10 mouse cellular contexts compared by ENCODE assay signal in genomic region chr7:67548599-67549041, GRCm38 (mm10).
DNase-seq lines count a peak whose midpoint lies in the region; ATAC-seq and TF ChIP-seq lines count a peak whose summit lies in the region.
"Had no signal": no experiment of that assay in that cellular context is flagged by ENCODE, and none has a peak within 500 bp of the region (broad histone marks: within the 10 kb centered on the region; RNA-seq: fewer than 3 reads in every experiment).

No protein-coding gene starts in this region.

- TF ChIP-seq CTCF in gastrocnemius, adult 2 months (IDR thresholded peaks at IDR 0.05): no peak

- no peak overlapping the region for H3K4me2 ChIP-seq in midbrain, embryonic 16.5 days (ENCODE audit: low read length)
- H3K4me2 ChIP-seq in myocyte (ENCODE audit: low read depth): peak overlapping the region; percentile 95
- H3K4me2 ChIP-seq: liver, embryonic 13.5 days had no signal

- peaks cover 6% of the 10 kb centered on the region for H3K4me1 ChIP-seq in midbrain, embryonic 16.5 days (ENCODE audit: control insufficient read depth, insufficient read depth, low read length)
- peaks cover 1% of the 10 kb centered on the region for H3K4me1 ChIP-seq in midbrain, embryonic 10.5 days
- H3K4me1 ChIP-seq: liver, embryonic 13.5 days had no signal

- no peak for TF ChIP-seq POLR2A in myocyte (IDR thresholded peaks at IDR 0.05; ENCODE audit: insufficient read length, low read depth)

- H3K27me3 ChIP-seq in midbrain, embryonic 16.5 days (ENCODE audit: control insufficient read depth, insufficient read depth, low read depth, low read length): no peaks in the 10 kb centered on the region
- no peaks in the 10 kb centered on the region for H3K27me3 ChIP-seq in midbrain, embryonic 10.5 days (ENCODE audit: low read depth, poor library complexity, severe bottlenecking)
- no peaks in the 10 kb centered on the region for H3K27me3 ChIP-seq in myocyte (ENCODE audit: control insufficient read depth, insufficient read depth, insufficient read length)
- H3K27me3 ChIP-seq: liver, embryonic 13.5 days had no signal

- intact Hi-C loops in gastrocnemius, adult 2 months (cut with DNase I): loop anchor here (5.0 kb wide), 1 partner anchor 176 kb away; the partner anchor contains the start of gene Mef2a

- peak; percentile 67 for ATAC-seq in midbrain, embryonic 16.5 days

- no peak overlapping the region for H3K4me3 ChIP-seq in gastrocnemius, adult 2 months
- no peak overlapping the region for H3K4me3 ChIP-seq in midbrain, embryonic 16.5 days (ENCODE audit: low read depth, low read length)
- no peak overlapping the region for H3K4me3 ChIP-seq in midbrain, embryonic 10.5 days
- peak overlapping the region; percentile 3 for H3K4me3 ChIP-seq in myocyte
- H3K4me3 ChIP-seq: heart, embryonic 10.5 days; liver, embryonic 13.5 days had no signal

- no peak overlapping the region for H3K9ac ChIP-seq in midbrain, embryonic 16.5 days (ENCODE audit: low read depth, low read length)
- H3K9ac ChIP-seq: liver, embryonic 13.5 days had no signal

- 68% methylated on average over 6 of the region's 6 CpGs for WGBS in midbrain, embryonic 16.5 days
- WGBS in midbrain, embryonic 10.5 days: 87% methylated on average over 6 of the region's 6 CpGs

- DNase-seq in gastrocnemius, adult 2 months: no peak
- DNase-seq in gastrocnemius, postnatal 10 days: no peak
- DNase-seq in midbrain, embryonic 10.5 days (ENCODE audit: low spot score): no peak
- peak; percentile 84 for DNase-seq in Muller cell, postnatal 12 days (ENCODE audit: inconsistent ontology term)
- DNase-seq in ovary, postnatal 10 days (ENCODE audit: low spot score): no peak
- DNase-seq: liver, embryonic 13.5 days had no signal

- no peaks in the 10 kb centered on the region for H3K36me3 ChIP-seq in midbrain, embryonic 16.5 days (ENCODE audit: control insufficient read depth, insufficient read depth, low read length)
- H3K36me3 ChIP-seq in midbrain, embryonic 10.5 days: no peaks in the 10 kb centered on the region
- no peaks in the 10 kb centered on the region for H3K36me3 ChIP-seq in myocyte (ENCODE audit: control insufficient read depth, insufficient read depth)
- H3K36me3 ChIP-seq: heart, embryonic 10.5 days; liver, embryonic 13.5 days had no signal

- H3K79me2 ChIP-seq in myocyte (ENCODE audit: control insufficient read depth, insufficient read depth): no peaks in the 10 kb centered on the region

- no peak overlapping the region for H3ac ChIP-seq in myocyte (ENCODE audit: control insufficient read depth, insufficient read length)

- peak overlapping the region; percentile 64 for H3K27ac ChIP-seq in gastrocnemius, adult 2 months
- no peak overlapping the region for H3K27ac ChIP-seq in midbrain, embryonic 16.5 days (ENCODE audit: low read length)
- H3K27ac ChIP-seq in midbrain, embryonic 10.5 days (replicated peaks): no peak overlapping the region
- H3K27ac ChIP-seq: liver, embryonic 13.5 days; stomach, postnatal 0 days had no signal

- H3K9me3 ChIP-seq in midbrain, embryonic 16.5 days (replicated peaks; ENCODE audit: control insufficient read depth, low read length, poor library complexity, severe bottlenecking): no peaks in the 10 kb centered on the region
- no peaks in the 10 kb centered on the region for H3K9me3 ChIP-seq in midbrain, embryonic 10.5 days (replicated peaks)
- H3K9me3 ChIP-seq: heart, embryonic 10.5 days; liver, embryonic 13.5 days had no signal

TF ChIP-seq in myocyte, 11 proteins besides CTCF, POLR2A, EP300 and RAD21:
- TF ChIP-seq E2F4 (IDR thresholded peaks at IDR 0.05; ENCODE audit: insufficient read depth) (no peak), TCF3 (IDR thresholded peaks at IDR 0.05; ENCODE audit: insufficient read length, low read depth) (no peak), SRF (IDR thresholded peaks at IDR 0.05; ENCODE audit: control insufficient read depth, insufficient read length, low read depth) (no peak), MYOD1 (IDR thresholded peaks at IDR 0.05; ENCODE audit: control insufficient read depth in 1 of 3, insufficient read length in 2 of 3, low read depth in 2 of 3) (no peak), USF1 (IDR thresholded peaks at IDR 0.05; ENCODE audit: low read depth) (no peak), REST (IDR thresholded peaks at IDR 0.05; ENCODE audit: insufficient read depth, insufficient read length) (no peak), POLR2AphosphoS2 (IDR thresholded peaks at IDR 0.05; ENCODE audit: insufficient read length, low read depth) (no peak), MAX (IDR thresholded peaks at IDR 0.05; ENCODE audit: low read depth) (no peak), CEBPB (IDR thresholded peaks at IDR 0.05; ENCODE audit: insufficient read depth, poor library complexity, severe bottlenecking) (no peak), MYOG (IDR thresholded peaks at IDR 0.05; ENCODE audit: control insufficient read depth in 1 of 3, insufficient read depth in 1 of 3, insufficient read length in 2 of 3, low read depth in 2 of 3) (no peak), TCF12 (IDR thresholded peaks at IDR 0.05; ENCODE audit: insufficient read depth, poor library complexity, severe bottlenecking) (no peak)
